Mouse (Mus musculus) thymus, adult 18-20 months (tissue): ENCODE results near the gene Gpr27.
A peak's percentile ranks its signal among the peaks of the same experiment; 100 is the strongest.

ENCODE experiments used
- DNase-seq, 2 experiments: peaks; one replicate each; pipeline ENCODE4 v3.0.0; 2022; ENCODE audit warnings: mixed read lengths in 2 of 2

The Gpr27 gene

GRCm38 (mm10) chr6:99692206-99692915 is at the start of gene Gpr27:
Gene Gpr27, plus strand, starts transcription at chr6:99692679.
- no peak for DNase-seq

GRCm38 (mm10) chr6:99643439-99644199 is 48.9 kb upstream of the Gpr27 start:
- DNase-seq = peak in 1 of 2 experiments; percentile 67

- DNase-seq = no peak
These were observed 48.1 kb upstream of the Gpr27 start for GRCm38 (mm10) chr6:99644386-99644785.

GRCm38 (mm10) chr6:99644876-99645275 is 47.6 kb upstream of the Gpr27 start:
- no peak for DNase-seq

- peak in 1 of 2 experiments; percentile 70 for DNase-seq
These were observed 46.1 kb upstream of the Gpr27 start for GRCm38 (mm10) chr6:99646344-99646743.

GRCm38 (mm10) chr6:99649307-99649706 is 43.2 kb upstream of the Gpr27 start:
- no peak for DNase-seq

GRCm38 (mm10) chr6:99652341-99652740 is 40.1 kb upstream of the Gpr27 start:
- DNase-seq = no peak

- DNase-seq = no peak
These were observed 38.1 kb upstream of the Gpr27 start for GRCm38 (mm10) chr6:99654343-99654742.

GRCm38 (mm10) chr6:99655488-99655887 is 37.0 kb upstream of the Gpr27 start:
- peak in 1 of 2 experiments; percentile 71 for DNase-seq

- DNase-seq = no peak
These were observed 36.4 kb upstream of the Gpr27 start for GRCm38 (mm10) chr6:99656088-99656487.

GRCm38 (mm10) chr6:99658586-99658985 is 33.9 kb upstream of the Gpr27 start:
- DNase-seq = peak; percentile 55 to 81

GRCm38 (mm10) chr6:99660443-99660842 is 32.0 kb upstream of the Gpr27 start:
- DNase-seq = no peak

GRCm38 (mm10) chr6:99663232-99663631 is 29.2 kb upstream of the Gpr27 start:
- no peak for DNase-seq

GRCm38 (mm10) chr6:99665457-99666317 is 26.8 kb upstream of the Gpr27 start:
- DNase-seq = no peak

- peak in 1 of 2 experiments; percentile 41 for DNase-seq
These were observed 25.9 kb upstream of the Gpr27 start, which contains the start of the genes Eif4e3 and Gm20696 for GRCm38 (mm10) chr6:99666318-99667171. Gene Eif4e3, minus strand, starts transcription at chr6:99666771. Gene Gm20696, minus strand, starts transcription at chr6:99666797.

- DNase-seq = peak in 1 of 2 experiments; percentile 38
These were observed 25.2 kb upstream of the Gpr27 start for GRCm38 (mm10) chr6:99667290-99667689.

GRCm38 (mm10) chr6:99669481-99670325 is 22.8 kb upstream of the Gpr27 start:
- no peak for DNase-seq

- DNase-seq = no peak
These were observed 21.9 kb upstream of the Gpr27 start for GRCm38 (mm10) chr6:99670481-99671119.

GRCm38 (mm10) chr6:99671768-99672167 is 20.7 kb upstream of the Gpr27 start:
- no peak for DNase-seq

- no peak for DNase-seq
These were observed 18.0 kb upstream of the Gpr27 start for GRCm38 (mm10) chr6:99674482-99674881.
